Mouse (Mus musculus): ENCODE results near the gene Tsc22d3. TPM values are rescaled to one million over a fixed set of nuclear protein-coding genes. Genes with fewer than 3 reads are reported as not detected.
"Not testable (repeated sequence)": the region's sequence is repeated elsewhere in the genome, so short reads cannot be mapped to it uniquely, and the experiment has no call there.

The Tsc22d3 gene
- polyA plus RNA-seq, 1 experiment = 49.7 TPM

GRCm38 (mm10) chrX:140506436-140507180, 93.9 kb downstream of the Tsc22d3 start:
- no peak for DNase-seq (ENCODE audit: low read depth, low spot score)
- WGBS = 61% methylated on average over 6 of the region's 6 CpGs

GRCm38 (mm10) chrX:140505497-140506238, 94.8 kb downstream of the Tsc22d3 start:
- DNase-seq (ENCODE audit: low read depth, low spot score) = no peak
- WGBS = 34% methylated on average over 15 of the region's 15 CpGs

- 16% methylated on average over 7 of the region's 7 CpGs for WGBS
Observed at GRCm38 (mm10) chrX:140503905-140504304, 96.6 kb downstream of the Tsc22d3 start.

GRCm38 (mm10) chrX:140501401-140502301, 98.8 kb downstream of the Tsc22d3 start:
- no peak for DNase-seq (ENCODE audit: low read depth, low spot score)
- WGBS = 64% methylated on average over 9 of the region's 9 CpGs

More at GRCm38 (mm10) chrX:140503905-140504304, 96.6 kb downstream of the Tsc22d3 start:
- DNase-seq (ENCODE audit: low read depth, low spot score) = no peak

GRCm38 (mm10) chrX:140500306-140500705, 100.2 kb downstream of the Tsc22d3 start:
- 66% methylated on average over 5 of the region's 5 CpGs for WGBS
- no peak for DNase-seq (ENCODE audit: low read depth, low spot score)

- 45% methylated on average over 4 of the region's 4 CpGs for WGBS
- DNase-seq (ENCODE audit: low read depth, low spot score) = not testable (repeated sequence)
Observed at GRCm38 (mm10) chrX:140498431-140498830, 102.0 kb downstream of the Tsc22d3 start.

GRCm38 (mm10) chrX:140494170-140494569, 106.3 kb downstream of the Tsc22d3 start:
- DNase-seq (ENCODE audit: low read depth, low spot score) = no peak
- 88% methylated on average over 6 of the region's 6 CpGs for WGBS

GRCm38 (mm10) chrX:140493527-140494029, 106.9 kb downstream of the Tsc22d3 start:
- no peak for DNase-seq (ENCODE audit: low read depth, low spot score)
- 67% methylated on average over 7 of the region's 7 CpGs for WGBS

- WGBS = 41% methylated on average over 10 of the region's 10 CpGs
- DNase-seq (ENCODE audit: low read depth, low spot score) = no peak
Observed at GRCm38 (mm10) chrX:140491884-140492571, 108.4 kb downstream of the Tsc22d3 start.

GRCm38 (mm10) chrX:140490203-140490602, 110.3 kb downstream of the Tsc22d3 start:
- WGBS = 66% methylated on average over 3 of the region's 3 CpGs
- DNase-seq (ENCODE audit: low read depth, low spot score) = no peak

Other genes with a start within 250 kb of the Tsc22d3 start
- gene Prps1, start 144.0 kb downstream of the Tsc22d3 start, polyA plus RNA-seq (2012; rRNA removed) = 5.9 and 9.4 TPM in 2 replicates
- gene Mid2, start 63.9 kb upstream of the Tsc22d3 start, polyA plus RNA-seq (2012; rRNA removed) = 4.0 and 10.3 TPM in 2 replicates
- not detected in 2 replicates for gene Tex13b, start 212.8 kb upstream of the Tsc22d3 start, polyA plus RNA-seq (2012; rRNA removed)

Data from large intestine, adult 2 months (tissue).